Mouse (Mus musculus): ENCODE results near the gene Olfr170. TPM values are rescaled to one million over a fixed set of nuclear protein-coding genes. Genes with fewer than 3 reads are reported as not detected.
"Not testable (repeated sequence)": the region's sequence is repeated elsewhere in the genome, so short reads cannot be mapped to it uniquely, and the experiment has no call there.

The Olfr170 gene
- not detected for total RNA-seq (2021)

GRCm38 (mm10) chr16:19611782-19612181 is at the start of gene Olfr170:
Gene Olfr170 (minus strand): TSS chr16:19611882.
- not testable (repeated sequence) for DNase-seq

DNA sequence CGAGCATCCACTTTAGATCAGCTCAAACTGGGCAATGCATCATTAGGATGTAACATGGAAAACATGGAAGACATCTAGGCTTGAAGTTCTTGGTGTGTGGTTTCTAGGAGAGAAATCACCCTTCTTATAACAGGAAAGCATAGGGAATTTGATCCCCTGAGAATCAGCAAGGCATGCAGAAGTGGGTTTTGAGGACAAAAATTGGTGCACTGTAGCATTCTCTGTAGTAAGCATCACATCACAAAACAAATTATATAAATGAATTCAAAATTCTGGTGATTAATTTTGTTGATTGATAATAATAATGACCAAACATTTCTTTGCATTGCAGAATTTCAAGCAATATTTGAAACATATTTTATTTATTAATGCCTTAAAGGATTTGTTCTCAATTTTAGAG is 18.1 kb upstream of the Olfr170 start, which contains the start of gene Olfr171:
TSS of gene Olfr171 (minus strand) at position 101 of the 400 bp plus-strand sequence.
- no peak for DNase-seq

DNA sequence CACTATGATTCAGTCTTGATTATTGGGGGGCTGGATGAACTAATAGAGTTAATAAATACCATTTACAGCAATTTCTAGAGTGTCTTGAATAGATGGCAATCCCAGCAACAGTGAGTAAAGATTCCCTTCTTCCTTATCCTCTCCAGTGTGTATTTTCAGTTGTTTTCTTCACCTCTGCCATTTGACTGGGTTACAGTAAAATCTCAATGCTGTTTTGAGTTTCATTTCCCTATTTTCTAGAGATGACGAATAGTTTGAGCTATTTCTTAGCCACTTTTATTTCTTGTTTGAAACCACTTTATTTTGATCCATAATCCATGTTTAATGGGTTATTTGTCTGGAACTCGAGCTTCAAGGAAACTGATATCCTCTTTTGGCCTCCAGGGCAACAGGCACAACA is 8.5 kb downstream of the Olfr170 start:
- DNase-seq = no peak

GRCm38 (mm10) chr16:19571709-19572108 is 40.0 kb downstream of the Olfr170 start, which contains the start of gene Olfr169:
Gene Olfr169 (minus strand): TSS chr16:19571809.
- DNase-seq = not testable (repeated sequence)

Other genes with a start within 250 kb of the Olfr170 start
- gene Olfr165, start 188.7 kb downstream of the Olfr170 start, total RNA-seq (2021) = not detected
- gene Olfr166, start 128.2 kb downstream of the Olfr170 start, total RNA-seq (2021) = not detected
- not detected for gene Olfr167, start 89.6 kb downstream of the Olfr170 start, total RNA-seq (2021)
- gene Olfr168, start 76.3 kb downstream of the Olfr170 start, total RNA-seq (2021) = not detected
- not detected for gene Olfr169, start 40.1 kb downstream of the Olfr170 start, total RNA-seq (2021)
- not detected for gene Olfr171, start 18.0 kb upstream of the Olfr170 start, total RNA-seq (2021)
- under 1 TPM in 1 of 2 experiments, not detected in 1; 0.09 TPM for gene Lamp3, start 94.5 kb upstream of the Olfr170 start, total RNA-seq (2021)
- 10 to 100 TPM; 18.0 to 21.9 TPM for gene B3gnt5, start 148.3 kb upstream of the Olfr170 start, total RNA-seq (2021)